Mouse (Mus musculus) myocyte (in vitro differentiated cells): ENCODE measurements around the gene Sema5a.

ENCODE experiments used
- CEBPB ChIP-seq: IDR thresholded peaks from 2 replicates; pipeline ENCODE4 v1.6.1; 2011; ENCODE audit warnings: mild to moderate bottlenecking, moderate library complexity; ENCODE audit not compliant: poor library complexity, insufficient read depth, severe bottlenecking
- E2F4 ChIP-seq: IDR thresholded peaks from one replicate; pipeline ENCODE4 v1.6.1; 2011; ENCODE audit warnings: mild to moderate bottlenecking, control low read depth, moderate library complexity; ENCODE audit not compliant: insufficient read depth
- MAX ChIP-seq: IDR thresholded peaks from one replicate; pipeline ENCODE4 v1.6.1; 2011; ENCODE audit warnings: low read depth, mild to moderate bottlenecking, control low read depth
- MYOD1 ChIP-seq, 3 experiments: IDR thresholded peaks; one replicate each; pipeline ENCODE4 v1.6.1; 2011; ENCODE audit warnings: control low read depth in 2 of 3, low read depth in 2 of 3, mild to moderate bottlenecking in 2 of 3, moderate library complexity in 1 of 3; ENCODE audit not compliant: insufficient read length in 2 of 3, control insufficient read depth in 1 of 3
- MYOG ChIP-seq, 3 experiments: IDR thresholded peaks; one replicate each; pipeline ENCODE4 v1.6.1; 2011; ENCODE audit warnings: control low read depth in 2 of 3, low read depth in 2 of 3, mild to moderate bottlenecking in 2 of 3; ENCODE audit not compliant: insufficient read length in 2 of 3, control insufficient read depth in 1 of 3, insufficient read depth in 1 of 3
- POLR2A ChIP-seq: IDR thresholded peaks from one replicate; pipeline ENCODE4 v1.6.1; 2011; ENCODE audit warnings: low read depth, mild to moderate bottlenecking, control low read depth, moderate library complexity; ENCODE audit not compliant: insufficient read length
- REST ChIP-seq: IDR thresholded peaks from one replicate; pipeline ENCODE4 v1.6.1; 2011; ENCODE audit warnings: mild to moderate bottlenecking, control low read depth, moderate library complexity; ENCODE audit not compliant: insufficient read depth, insufficient read length
- TCF12 ChIP-seq: IDR thresholded peaks from one replicate; pipeline ENCODE4 v1.6.1; 2011; ENCODE audit warnings: mild to moderate bottlenecking, control low read depth; ENCODE audit not compliant: poor library complexity, insufficient read depth, severe bottlenecking
- TCF3 ChIP-seq: IDR thresholded peaks from one replicate; pipeline ENCODE4 v1.6.1; 2011; ENCODE audit warnings: low read depth, control low read depth; ENCODE audit not compliant: insufficient read length
- USF1 ChIP-seq: IDR thresholded peaks from one replicate; pipeline ENCODE4 v1.6.1; 2011; ENCODE audit warnings: low read depth, mild to moderate bottlenecking, control low read depth, moderate library complexity

DNA sequence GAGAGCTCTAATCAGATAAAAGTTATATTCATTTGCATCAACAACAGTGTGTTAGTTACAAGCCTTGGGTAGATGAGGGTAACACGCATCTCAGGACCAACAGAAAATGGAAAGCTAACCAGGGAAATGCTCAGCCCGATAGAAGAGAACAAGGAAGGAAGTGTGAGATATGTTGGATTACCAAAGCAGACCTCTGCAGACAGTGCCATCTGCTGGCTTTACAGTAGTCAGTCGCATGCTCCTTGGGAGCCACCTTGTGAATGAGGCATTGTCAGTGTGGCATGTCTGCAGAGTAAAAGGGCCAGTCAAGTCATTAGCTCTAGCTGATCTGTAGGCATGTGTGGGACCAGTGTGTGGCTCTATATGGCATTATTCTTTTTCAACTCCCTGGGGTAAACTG is 486.2 kb downstream of the Sema5a start:
- TF ChIP-seq POLR2A, result no peak
- TF ChIP-seq REST, result no peak
- no peak for TF ChIP-seq E2F4
- no peak for TF ChIP-seq MAX
- TF ChIP-seq USF1, result no peak
- TF ChIP-seq TCF3, result no peak
- TF ChIP-seq CEBPB, result no peak
- TF ChIP-seq TCF12, result no peak
- no peak for TF ChIP-seq MYOG (IDR thresholded peaks at IDR 0.05; ENCODE audit: control insufficient read depth in 1 of 3, insufficient read depth in 1 of 3, insufficient read length in 2 of 3, low read depth in 2 of 3)
- TF ChIP-seq MYOD1 (IDR thresholded peaks at IDR 0.05; ENCODE audit: control insufficient read depth in 1 of 3, insufficient read length in 2 of 3, low read depth in 2 of 3), result no peak
